Mouse (Mus musculus): Measurements from ENCODE around the gene Amh. TPM values are rescaled to one million over a fixed set of nuclear protein-coding genes. Genes with fewer than 3 reads are reported as not detected.

Amh gene
- polyA plus RNA-seq, 1 experiment = not detected

DNA sequence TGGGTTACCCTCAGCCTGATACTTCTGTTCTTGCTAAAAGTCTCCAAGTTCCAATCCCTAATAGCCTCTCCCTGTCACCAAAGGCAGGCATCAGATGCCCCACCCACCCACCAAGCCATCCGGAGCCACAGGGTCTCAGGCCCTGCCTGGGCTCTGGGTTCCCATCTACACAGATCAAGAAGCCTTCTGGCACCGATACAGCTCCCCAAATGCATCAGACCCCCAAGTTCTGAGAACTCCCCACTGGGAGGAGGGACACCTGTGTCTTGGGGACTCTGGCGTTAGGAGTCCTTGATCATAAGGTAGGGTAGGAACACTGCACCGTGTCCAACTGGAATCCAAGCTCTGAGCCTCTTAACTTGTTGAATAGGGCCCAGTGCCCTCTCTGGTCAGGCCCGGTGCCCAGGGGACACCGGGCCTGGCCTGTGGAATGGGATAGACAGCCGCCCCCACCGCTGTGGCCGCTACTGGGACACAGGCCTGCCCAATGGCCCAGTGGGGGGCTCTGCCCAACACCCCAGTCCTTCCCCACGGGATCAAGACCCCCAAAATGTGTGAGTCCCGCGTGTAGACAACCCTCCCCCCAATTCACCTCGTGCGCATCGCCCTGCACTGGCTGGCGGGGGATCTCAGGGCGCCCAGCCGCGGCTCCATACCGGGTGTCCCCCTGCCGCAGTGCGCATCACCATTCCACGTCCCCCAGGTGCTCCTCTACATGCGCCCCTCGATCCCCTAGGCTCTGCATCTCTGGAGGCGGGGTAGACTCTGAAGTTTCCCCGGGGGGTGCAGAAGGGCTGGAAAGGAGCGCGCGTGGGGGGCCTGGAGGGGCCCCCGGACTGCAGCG lies 38.3 kb downstream of the Amh start:
- Histone ChIP-seq H3K4me1 (ENCODE audit: control insufficient read depth, insufficient read depth, insufficient read length, low read length) (no peaks in the 10 kb centered on the region; the same call in 1 of the 2 replicates), H3K27ac (replicated peaks; ENCODE audit: low read depth, low read length) (no peak overlapping the region), H3K4me3 (ENCODE audit: insufficient read depth, low read depth, low read length) (no peak overlapping the region)

- H3K4me1 ChIP-seq (ENCODE audit: control insufficient read depth, insufficient read depth, insufficient read length, low read length) = no peaks in the 10 kb centered on the region; the same call in 1 of the 2 replicates
- H3K4me3 ChIP-seq (ENCODE audit: insufficient read depth, low read depth, low read length) = no peak within 1 kb of the TSS; the same call in 1 of the 2 replicates
- no peak within 1 kb of the TSS for H3K27ac ChIP-seq (replicated peaks; ENCODE audit: low read depth, low read length)
Measured at GRCm38 (mm10) chr10:80843931-80844547, 39.0 kb downstream of the Amh start, which contains the start of gene Lingo3. Lingo3 (minus strand) TSS chr10:80844039.

- no peak overlapping the region for H3K27ac ChIP-seq (replicated peaks; ENCODE audit: low read depth, low read length)
Measured at GRCm38 (mm10) chr10:80845055-80845693, 40.1 kb downstream of the Amh start.

GRCm38 (mm10) chr10:80845732-80846131 lies 40.7 kb downstream of the Amh start:
- Histone ChIP-seq H3K4me3 (ENCODE audit: insufficient read depth, low read depth, low read length) (no peak overlapping the region), H3K27ac (replicated peaks; ENCODE audit: low read depth, low read length) (no peak overlapping the region), H3K4me1 (ENCODE audit: control insufficient read depth, insufficient read depth, insufficient read length, low read length) (no peaks in the 10 kb centered on the region; the same call in 1 of the 2 replicates)

More at GRCm38 (mm10) chr10:80845055-80845693, 40.1 kb downstream of the Amh start:
- H3K4me3 ChIP-seq (ENCODE audit: insufficient read depth, low read depth, low read length) = no peak overlapping the region
- no peaks in the 10 kb centered on the region; the same call in 1 of the 2 replicates for H3K4me1 ChIP-seq (ENCODE audit: control insufficient read depth, insufficient read depth, insufficient read length, low read length)

DNA sequence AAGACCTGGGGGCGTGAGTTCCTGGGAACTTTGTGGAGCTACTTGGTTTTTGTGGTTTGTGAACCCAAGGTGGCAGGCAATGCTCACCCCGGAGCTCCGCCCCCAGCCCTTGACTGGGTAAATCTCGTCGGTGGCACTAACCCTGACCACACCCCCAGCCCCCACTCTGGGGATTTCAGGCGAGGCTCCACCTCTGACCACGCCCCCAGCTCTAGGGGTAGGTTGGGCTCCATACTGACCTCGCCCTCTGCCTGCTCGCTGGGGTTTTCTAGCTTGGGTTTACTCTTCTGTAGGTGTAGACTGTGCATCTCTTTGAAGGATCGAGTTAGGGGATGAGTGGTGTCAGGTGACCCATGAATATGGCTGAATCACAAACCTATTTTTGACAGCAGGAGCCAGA lies 43.5 kb downstream of the Amh start:
- Histone ChIP-seq H3K4me1 (ENCODE audit: control insufficient read depth, insufficient read depth, insufficient read length, low read length) (no peaks in the 10 kb centered on the region; the same call in 1 of the 2 replicates), H3K4me3 (ENCODE audit: insufficient read depth, low read depth, low read length) (no peak overlapping the region), H3K27ac (replicated peaks; ENCODE audit: low read depth, low read length) (no peak overlapping the region)

GRCm38 (mm10) chr10:80854913-80855748 lies 50.1 kb downstream of the Amh start, which contains the start of the genes Lsm7 and Sppl2b:
Lsm7 (minus strand) TSS chr10:80855209.
Sppl2b (plus strand) TSS chr10:80855275.
- Histone ChIP-seq H3K27ac (replicated peaks; ENCODE audit: low read depth, low read length) (0 out of 2 replicates have a peak within 1 kb of the TSS, but pooled peaks have one; percentile 6), H3K4me1 (ENCODE audit: control insufficient read depth, insufficient read depth, insufficient read length, low read length) (peaks cover 6% of the 10 kb centered on the region)

DNA sequence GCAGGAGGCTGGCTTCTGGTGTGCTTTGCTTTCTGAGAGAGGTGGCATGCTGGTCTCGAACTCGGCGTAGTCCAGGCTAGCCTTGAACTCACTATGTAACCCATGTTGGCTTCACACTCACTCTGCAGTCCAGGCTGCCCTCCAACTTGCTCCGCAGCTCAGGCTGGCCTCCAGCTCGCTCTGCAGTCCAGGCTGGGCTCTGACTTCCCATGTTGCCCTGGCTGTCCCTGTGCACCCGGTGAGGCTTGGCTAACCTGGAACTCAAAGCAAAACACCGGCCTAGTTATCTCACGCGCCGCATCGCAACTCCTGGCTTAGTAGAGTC lies 50.7 kb downstream of the Amh start:
- Histone ChIP-seq H3K4me1 (ENCODE audit: control insufficient read depth, insufficient read depth, insufficient read length, low read length) (peaks cover 6% of the 10 kb centered on the region), H3K27ac (replicated peaks; ENCODE audit: low read depth, low read length) (no peak overlapping the region), H3K4me3 (ENCODE audit: insufficient read depth, low read depth, low read length) (peak overlapping the region; percentile 62)

More at GRCm38 (mm10) chr10:80854913-80855748, 50.1 kb downstream of the Amh start, which contains the start of the genes Lsm7 and Sppl2b:
- peak within 1 kb of the TSS; percentile 62 for H3K4me3 ChIP-seq (ENCODE audit: insufficient read depth, low read depth, low read length)

- no peak overlapping the region for H3K27ac ChIP-seq (replicated peaks; ENCODE audit: low read depth, low read length)
- H3K4me1 ChIP-seq (ENCODE audit: control insufficient read depth, insufficient read depth, insufficient read length, low read length) = peaks cover 6% of the 10 kb centered on the region
- 0 out of 2 replicates have a peak overlapping the region, but pooled peaks have one; percentile 2 for H3K4me3 ChIP-seq (ENCODE audit: insufficient read depth, low read depth, low read length)
Measured at GRCm38 (mm10) chr10:80856267-80856666, 51.2 kb downstream of the Amh start.

DNA sequence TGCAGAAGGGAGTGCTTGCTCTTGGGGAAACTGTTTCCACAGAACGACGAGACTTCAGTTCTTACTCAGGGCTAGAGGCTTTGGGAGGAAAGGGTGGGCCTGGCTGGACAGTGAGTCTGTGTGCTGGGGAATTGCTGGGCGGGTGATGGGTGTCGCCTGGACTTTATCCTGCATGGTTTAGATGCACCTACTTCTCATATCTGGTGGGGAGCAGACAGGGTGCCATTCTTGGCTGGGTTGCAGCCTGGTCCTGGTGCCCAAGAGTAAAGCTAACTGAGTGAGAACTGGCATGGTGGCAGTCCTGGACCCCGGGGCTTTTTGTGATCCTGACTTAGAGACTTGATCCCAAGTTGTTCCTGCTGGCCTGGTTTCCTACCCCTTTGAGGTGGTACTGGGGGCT lies 51.9 kb downstream of the Amh start:
- Histone ChIP-seq H3K4me3 (ENCODE audit: insufficient read depth, low read depth, low read length) (no peak overlapping the region), H3K27ac (replicated peaks; ENCODE audit: low read depth, low read length) (no peak overlapping the region), H3K4me1 (ENCODE audit: control insufficient read depth, insufficient read depth, insufficient read length, low read length) (peaks cover 6% of the 10 kb centered on the region)

Other genes starting within 250 kb of the Amh start
- 10.8 and 13.8 TPM in 2 replicates for gene Rexo1, start 243.7 kb upstream of the Amh start, polyA plus RNA-seq (2012; ENCODE audit: insufficient read depth, insufficient read length, missing spikeins)
- gene Klf16, start 227.9 kb upstream of the Amh start, polyA plus RNA-seq (2012; ENCODE audit: insufficient read depth, insufficient read length, missing spikeins) = 4.1 and 4.2 TPM in 2 replicates
- gene Abhd17a, start 214.9 kb upstream of the Amh start, polyA plus RNA-seq (2012; ENCODE audit: insufficient read depth, insufficient read length, missing spikeins) = 76.3 and 81.6 TPM in 2 replicates
- 14.6 and 16.2 TPM in 2 replicates for gene Scamp4, start 202.4 kb upstream of the Amh start, polyA plus RNA-seq (2012; ENCODE audit: insufficient read depth, insufficient read length, missing spikeins)
- 1.0 TPM in 1 of 2 replicates, not detected in the other for gene Adat3, start 202.4 kb upstream of the Amh start, polyA plus RNA-seq (2012; ENCODE audit: insufficient read depth, insufficient read length, missing spikeins)
- 0.67 and 0.75 TPM in 2 replicates for gene Gm49322, start 199.2 kb upstream of the Amh start, polyA plus RNA-seq (2012; ENCODE audit: insufficient read depth, insufficient read length, missing spikeins)
- gene Csnk1g2, start 182.4 kb upstream of the Amh start, polyA plus RNA-seq (2012; ENCODE audit: insufficient read depth, insufficient read length, missing spikeins) = 50.9 and 67.7 TPM in 2 replicates
- 20.6 and 33.9 TPM in 2 replicates for gene Btbd2, start 148.2 kb upstream of the Amh start, polyA plus RNA-seq (2012; ENCODE audit: insufficient read depth, insufficient read length, missing spikeins)
- gene Mknk2, start 127.1 kb upstream of the Amh start, polyA plus RNA-seq (2012; ENCODE audit: insufficient read depth, insufficient read length, missing spikeins) = 313 and 519 TPM in 2 replicates
- 5.2 and 12.0 TPM in 2 replicates for gene Mob3a, start 103.3 kb upstream of the Amh start, polyA plus RNA-seq (2012; ENCODE audit: insufficient read depth, insufficient read length, missing spikeins)
- gene Izumo4, start 103.1 kb upstream of the Amh start, polyA plus RNA-seq (2012; ENCODE audit: insufficient read depth, insufficient read length, missing spikeins) = 2.5 and 5.0 TPM in 2 replicates
- 35.0 and 40.9 TPM in 2 replicates for gene Ap3d1, start 63.0 kb upstream of the Amh start, polyA plus RNA-seq (2012; ENCODE audit: insufficient read depth, insufficient read length, missing spikeins)
- 11.5 and 15.8 TPM in 2 replicates for gene Dot1l, start 50.0 kb upstream of the Amh start, polyA plus RNA-seq (2012; ENCODE audit: insufficient read depth, insufficient read length, missing spikeins)
- gene Sf3a2, start 7.0 kb upstream of the Amh start, polyA plus RNA-seq (2012; ENCODE audit: insufficient read depth, insufficient read length, missing spikeins) = 12.1 and 15.3 TPM in 2 replicates
- 30.2 and 40.5 TPM in 2 replicates for gene Plekhj1, start 6.6 kb upstream of the Amh start, polyA plus RNA-seq (2012; ENCODE audit: insufficient read depth, insufficient read length, missing spikeins)
- gene Jsrp1, start 8.3 kb downstream of the Amh start, polyA plus RNA-seq (2012; ENCODE audit: insufficient read depth, insufficient read length, missing spikeins) = 2.4 and 4.9 TPM in 2 replicates
- 447 and 892 TPM in 2 replicates for gene Oaz1, start 21.4 kb downstream of the Amh start, polyA plus RNA-seq (2012; ENCODE audit: insufficient read depth, insufficient read length, missing spikeins)
- gene Lingo3, start 38.8 kb downstream of the Amh start, polyA plus RNA-seq (2012; ENCODE audit: insufficient read depth, insufficient read length, missing spikeins) = not detected in 2 replicates
- gene Lsm7, start 50.0 kb downstream of the Amh start, polyA plus RNA-seq (2012; ENCODE audit: insufficient read depth, insufficient read length, missing spikeins) = 55.6 and 61.3 TPM in 2 replicates
- 8.7 and 14.0 TPM in 2 replicates for gene Sppl2b, start 50.0 kb downstream of the Amh start, polyA plus RNA-seq (2012; ENCODE audit: insufficient read depth, insufficient read length, missing spikeins)
- gene Tmprss9, start 66.6 kb downstream of the Amh start, polyA plus RNA-seq (2012; ENCODE audit: insufficient read depth, insufficient read length, missing spikeins) = not detected in 2 replicates
- 319 and 342 TPM in 2 replicates for gene Timm13, start 95.7 kb downstream of the Amh start, polyA plus RNA-seq (2012; ENCODE audit: insufficient read depth, insufficient read length, missing spikeins)
- 1.9 and 4.9 TPM in 2 replicates for gene Lmnb2, start 113.0 kb downstream of the Amh start, polyA plus RNA-seq (2012; ENCODE audit: insufficient read depth, insufficient read length, missing spikeins)
- gene Gadd45b, start 124.8 kb downstream of the Amh start, polyA plus RNA-seq (2012; ENCODE audit: insufficient read depth, insufficient read length, missing spikeins) = 7.2 and 10.3 TPM in 2 replicates
- 6.4 and 9.0 TPM in 2 replicates for gene Gng7, start 209.7 kb downstream of the Amh start, polyA plus RNA-seq (2012; ENCODE audit: insufficient read depth, insufficient read length, missing spikeins)
- not detected in 2 replicates for gene Diras1, start 220.4 kb downstream of the Amh start, polyA plus RNA-seq (2012; ENCODE audit: insufficient read depth, insufficient read length, missing spikeins)
- 7.0 and 12.1 TPM in 2 replicates for gene Slc39a3, start 232.2 kb downstream of the Amh start, polyA plus RNA-seq (2012; ENCODE audit: insufficient read depth, insufficient read length, missing spikeins)